Mouse (Mus musculus) R1 (cell line): Measurements from ENCODE around the gene Cybc1.
A peak's percentile ranks its signal among the peaks of the same experiment; 100 is the strongest.

Experiments used
- DNase-seq: peaks from one replicate; pipeline ENCODE4 v3.0.0-alpha.2; 2018; ENCODE audit warnings: low read depth, low spot score

The Cybc1 gene

DNA sequence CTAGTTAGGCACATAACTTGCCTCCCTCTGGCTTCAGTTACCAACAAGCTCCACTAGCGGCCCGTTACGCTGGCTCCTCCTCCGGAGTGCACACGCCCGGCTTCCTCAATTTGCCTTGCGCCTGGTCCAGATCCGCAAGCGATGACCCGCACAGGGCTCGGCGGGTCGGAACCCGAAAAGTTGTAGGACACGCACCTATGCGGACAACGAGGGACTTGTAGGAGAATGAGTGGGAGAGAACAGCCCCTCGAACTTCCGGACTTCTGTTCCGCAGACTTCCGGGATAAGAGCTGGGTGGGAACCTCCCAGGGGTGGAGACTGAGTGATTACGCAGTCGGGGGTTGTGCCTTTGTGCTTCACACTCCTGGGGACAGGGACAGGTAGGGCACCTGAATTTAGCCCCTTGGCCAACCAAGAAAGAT lies at the start of gene Cybc1:
Gene Cybc1, minus strand, starts transcription at position 305 of the 422 bp plus-strand sequence.
- DNase-seq: peak; percentile 95

DNA sequence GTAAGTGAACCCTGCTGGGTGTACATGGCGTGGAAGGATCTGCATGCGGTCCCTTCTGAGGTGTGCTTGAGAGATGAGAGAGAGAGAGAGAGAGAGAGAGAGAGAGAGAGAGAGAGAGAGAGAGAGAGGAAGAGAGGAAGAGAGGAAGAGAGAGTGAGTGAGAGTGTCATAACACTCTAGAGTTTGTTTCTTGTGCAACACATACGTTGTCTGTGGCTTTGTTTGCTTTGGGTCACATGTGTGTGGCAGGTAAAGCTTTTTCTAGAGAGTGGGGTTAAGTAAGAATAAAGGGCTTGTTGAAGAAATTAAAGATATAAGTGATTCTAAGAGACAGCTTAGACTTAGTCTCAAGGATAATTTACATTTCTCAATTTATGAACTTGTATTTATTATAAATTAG lies 48.9 kb upstream of the Cybc1 start:
- DNase-seq: no peak

DNA sequence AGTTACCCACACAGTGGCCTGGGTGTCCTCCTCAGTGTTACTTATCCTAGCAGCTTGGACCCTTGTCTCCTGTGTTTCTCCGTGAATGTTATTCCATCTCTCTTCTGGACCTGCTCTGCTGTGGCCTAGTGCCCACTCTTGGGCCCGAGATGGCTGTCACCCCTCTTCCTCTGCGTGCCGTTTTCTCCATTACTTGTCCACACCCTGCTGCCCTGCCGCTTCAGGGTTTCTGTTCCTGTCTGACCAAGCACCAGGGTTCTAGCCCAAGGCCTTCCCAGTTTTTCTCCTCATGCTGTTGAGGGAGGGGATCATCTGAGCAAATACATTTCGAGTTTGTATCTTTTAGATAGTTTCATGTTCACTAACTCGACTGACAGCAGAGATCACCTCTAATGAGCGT lies 48.4 kb upstream of the Cybc1 start:
- DNase-seq: no peak

DNA sequence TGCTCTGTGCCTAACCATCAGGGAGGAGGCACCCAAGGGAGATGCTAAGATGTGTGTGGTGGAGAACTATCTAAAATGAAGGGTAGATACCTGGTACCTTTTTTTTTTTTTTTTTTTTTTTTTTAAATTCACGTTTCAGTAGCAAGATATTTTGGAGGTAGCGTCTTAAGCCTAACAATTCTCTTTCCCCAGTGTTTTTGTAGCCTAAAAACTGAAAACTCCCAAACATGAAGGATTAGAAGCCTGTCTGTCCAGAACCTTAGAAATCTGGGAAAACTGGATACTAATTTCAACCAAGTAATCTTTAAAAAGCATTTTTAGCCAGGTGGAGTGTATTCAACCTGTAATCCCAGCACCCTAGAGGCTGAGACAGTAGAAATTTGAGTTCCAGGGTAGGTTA lies 32.0 kb upstream of the Cybc1 start:
- no peak for DNase-seq

DNA sequence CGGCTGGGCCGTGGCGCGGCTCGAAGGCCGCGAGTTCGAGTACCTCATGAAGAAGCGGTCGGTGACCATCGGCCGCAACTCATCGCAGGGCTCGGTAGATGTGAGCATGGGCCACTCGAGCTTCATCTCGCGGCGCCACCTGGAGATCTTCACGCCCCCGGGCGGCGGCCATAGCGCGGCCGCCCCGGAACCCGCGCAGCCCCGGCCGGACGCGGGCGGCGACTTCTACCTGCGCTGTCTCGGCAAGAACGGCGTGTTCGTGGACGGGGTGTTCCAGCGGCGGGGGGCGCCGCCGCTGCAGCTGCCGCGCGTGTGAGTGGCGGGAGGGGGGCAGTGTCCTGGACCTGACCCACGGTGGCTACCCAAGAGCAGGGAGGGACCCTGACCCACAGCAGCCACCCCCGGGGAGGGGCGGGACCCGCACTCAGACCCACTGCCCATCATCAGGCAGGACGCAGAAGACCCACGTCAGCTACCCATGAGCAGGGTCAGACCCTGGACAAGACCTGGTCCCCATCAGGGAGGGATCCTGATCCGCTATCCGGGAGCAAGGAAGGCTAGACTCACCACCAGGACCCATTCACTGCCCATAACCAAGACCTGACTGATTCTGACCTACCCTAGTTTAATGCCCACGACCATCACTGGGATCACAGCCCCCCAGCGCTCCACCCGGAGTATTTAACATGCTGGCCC lies 31.2 kb upstream of the Cybc1 start:
- peak; percentile 41 for DNase-seq

DNA sequence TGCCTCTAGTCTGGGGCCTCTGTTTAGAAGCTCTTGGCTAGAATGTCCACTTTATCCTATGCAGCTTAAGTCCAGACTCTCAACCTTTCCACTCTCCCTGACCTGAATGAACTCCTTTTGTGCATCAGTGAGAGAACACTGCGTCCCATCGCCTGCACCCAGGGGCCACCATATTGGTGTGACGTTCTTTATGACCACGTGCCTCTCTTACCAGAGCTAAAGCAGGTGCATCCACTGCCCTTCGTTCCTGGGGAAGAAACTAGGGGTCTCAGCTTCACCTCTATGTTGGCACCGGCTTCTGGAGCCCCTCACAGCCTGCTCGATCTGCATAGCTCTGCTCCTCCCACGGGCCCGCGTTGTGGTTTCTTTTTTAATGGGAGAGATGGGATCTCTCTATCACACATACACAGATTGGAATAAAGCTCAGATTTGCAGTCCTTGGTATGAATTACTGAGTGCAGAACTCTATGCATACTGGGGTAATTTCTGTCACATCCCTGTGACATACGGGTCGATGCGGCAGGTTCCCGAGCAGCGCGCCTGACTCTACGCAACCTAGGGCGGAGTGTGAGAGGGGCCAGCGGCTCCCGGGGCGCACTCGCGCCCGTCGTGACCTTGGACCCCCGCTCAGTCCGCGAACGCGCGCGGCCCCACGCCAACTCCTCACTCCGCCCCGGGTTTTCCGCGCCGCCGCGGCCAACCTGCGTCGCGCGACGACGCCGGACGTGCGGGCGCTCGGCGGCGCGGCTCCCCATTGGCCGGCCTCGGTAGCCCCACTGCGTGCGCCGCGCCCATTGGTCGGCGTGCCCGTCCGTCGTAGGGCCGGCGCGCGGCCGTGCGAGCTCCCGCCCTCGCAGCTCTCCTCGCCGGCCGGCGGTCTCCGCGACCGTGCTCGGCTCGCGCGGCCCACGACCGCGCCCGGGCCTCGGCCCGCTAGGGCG lies 30.3 kb upstream of the Cybc1 start, which contains the start of gene Foxk2:
Gene Foxk2, plus strand, starts transcription at position 831 of the 941 bp plus-strand sequence.
- peak; percentile 84 for DNase-seq

DNA sequence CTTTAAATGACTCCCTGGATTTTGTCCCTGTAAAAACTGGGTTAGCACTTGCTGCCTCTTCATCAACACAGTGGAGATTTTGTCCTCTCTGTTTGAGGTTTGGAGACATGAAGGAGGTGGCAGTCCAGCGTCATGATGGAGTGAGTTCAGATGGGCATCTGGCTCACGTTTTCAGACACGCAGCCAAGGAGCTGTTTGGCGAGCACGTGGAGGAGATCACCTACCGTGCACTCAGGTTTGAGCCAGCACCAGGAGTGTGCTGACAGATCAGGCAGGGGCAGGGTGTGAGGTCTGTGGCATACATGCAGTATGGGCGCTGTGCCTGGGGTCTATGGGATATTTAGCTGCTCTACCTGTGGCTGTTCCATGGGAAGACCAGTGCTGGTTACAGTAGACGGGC lies 21.1 kb upstream of the Cybc1 start:
- DNase-seq: no peak

DNA sequence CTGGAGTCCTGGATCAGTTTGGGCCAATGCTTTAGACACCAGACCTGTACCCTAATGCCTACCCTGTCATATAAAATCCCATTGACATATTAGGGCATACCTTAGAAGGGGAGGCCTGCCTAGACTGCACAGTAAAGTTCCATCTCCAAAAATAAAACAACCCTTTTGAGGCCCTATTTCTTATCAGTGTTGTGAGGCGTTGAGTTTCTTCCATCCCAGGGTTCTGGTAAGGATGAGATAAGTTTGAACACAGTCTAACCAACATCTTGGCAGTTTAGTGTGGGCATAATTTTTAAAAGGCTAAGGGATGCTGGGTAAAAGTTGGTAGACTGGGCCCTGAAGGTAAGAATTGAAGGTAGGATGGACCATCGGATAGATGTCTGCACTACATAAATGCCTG lies 10.5 kb upstream of the Cybc1 start:
- DNase-seq: no peak

DNA sequence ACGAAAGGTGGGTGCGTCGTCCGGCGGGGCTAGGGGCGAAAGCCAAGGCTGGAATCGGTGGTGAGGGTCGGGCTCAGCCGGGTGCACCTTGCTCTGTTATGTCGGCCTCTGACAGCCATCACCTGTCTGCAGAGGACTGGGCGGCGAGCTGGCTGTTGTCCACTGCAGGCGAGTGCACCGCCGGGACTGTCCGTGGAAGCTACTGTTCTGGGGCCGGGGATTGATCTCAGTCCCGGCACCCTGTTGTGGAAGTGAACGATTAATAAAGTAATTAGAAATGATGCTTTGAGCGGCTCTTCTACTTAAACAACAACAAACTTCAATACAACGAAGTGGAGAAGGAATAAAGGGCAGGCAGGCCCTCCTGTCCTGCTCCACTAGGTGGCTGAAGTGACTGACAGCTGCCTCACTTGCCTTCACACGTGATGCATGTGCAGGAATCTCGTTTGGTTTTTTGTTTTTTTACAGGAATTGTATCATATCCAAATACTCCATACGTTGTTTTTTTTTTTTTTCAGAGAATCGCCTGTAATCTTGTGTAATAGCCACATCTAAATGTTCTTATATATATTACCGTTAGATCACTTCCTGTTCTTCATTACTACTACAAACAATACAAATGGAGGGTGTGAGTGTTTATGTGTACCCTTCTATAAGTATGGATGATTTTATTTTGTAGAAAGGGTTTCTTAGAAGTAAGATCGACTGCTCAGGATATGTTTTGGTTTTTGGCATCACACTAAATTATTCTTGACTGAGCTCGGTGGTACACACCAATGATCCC lies 8.4 kb upstream of the Cybc1 start:
- peak; percentile 63 for DNase-seq

DNA sequence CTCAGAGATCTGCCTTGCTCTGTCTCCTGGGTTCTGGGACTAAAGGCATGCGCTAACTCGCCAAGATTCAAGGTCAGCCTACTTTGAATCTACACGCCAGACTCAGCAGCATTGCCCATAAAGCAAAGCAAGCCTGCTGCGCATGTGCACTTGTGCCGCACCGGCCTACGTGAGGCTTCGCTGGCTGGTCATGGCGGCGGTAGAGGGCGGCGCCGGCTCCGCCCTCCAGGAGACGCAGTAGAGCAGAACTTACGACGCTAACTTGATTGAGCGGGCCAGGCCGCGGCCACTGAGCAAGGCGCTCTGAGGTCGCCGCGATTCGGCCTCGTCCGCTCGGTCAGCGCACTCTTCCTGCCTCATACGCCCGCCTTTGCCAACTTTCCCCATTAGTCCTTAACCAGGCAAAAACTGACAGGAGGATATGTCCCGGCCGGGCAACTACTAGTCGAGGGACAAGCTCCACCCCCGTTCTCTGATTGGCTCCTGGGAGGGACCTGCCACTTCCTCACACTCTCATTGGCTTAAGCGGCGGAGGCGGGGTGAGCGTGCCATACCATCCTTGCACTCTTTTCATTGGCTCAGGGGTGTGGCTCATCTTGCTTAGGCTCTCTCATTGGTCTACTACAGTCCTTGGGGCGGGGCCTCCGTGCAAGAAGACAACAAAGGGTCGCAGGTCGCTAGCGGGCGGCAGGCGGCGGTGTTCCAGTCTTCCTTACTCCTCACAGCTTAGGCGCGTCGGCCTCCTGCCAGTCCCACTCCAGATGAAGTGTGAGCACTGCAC lies 7.6 kb upstream of the Cybc1 start, which contains the start of gene Narf:
Gene Narf, plus strand, starts transcription at position 690 of the 781 bp plus-strand sequence.
- peak; percentile 100 for DNase-seq

DNA sequence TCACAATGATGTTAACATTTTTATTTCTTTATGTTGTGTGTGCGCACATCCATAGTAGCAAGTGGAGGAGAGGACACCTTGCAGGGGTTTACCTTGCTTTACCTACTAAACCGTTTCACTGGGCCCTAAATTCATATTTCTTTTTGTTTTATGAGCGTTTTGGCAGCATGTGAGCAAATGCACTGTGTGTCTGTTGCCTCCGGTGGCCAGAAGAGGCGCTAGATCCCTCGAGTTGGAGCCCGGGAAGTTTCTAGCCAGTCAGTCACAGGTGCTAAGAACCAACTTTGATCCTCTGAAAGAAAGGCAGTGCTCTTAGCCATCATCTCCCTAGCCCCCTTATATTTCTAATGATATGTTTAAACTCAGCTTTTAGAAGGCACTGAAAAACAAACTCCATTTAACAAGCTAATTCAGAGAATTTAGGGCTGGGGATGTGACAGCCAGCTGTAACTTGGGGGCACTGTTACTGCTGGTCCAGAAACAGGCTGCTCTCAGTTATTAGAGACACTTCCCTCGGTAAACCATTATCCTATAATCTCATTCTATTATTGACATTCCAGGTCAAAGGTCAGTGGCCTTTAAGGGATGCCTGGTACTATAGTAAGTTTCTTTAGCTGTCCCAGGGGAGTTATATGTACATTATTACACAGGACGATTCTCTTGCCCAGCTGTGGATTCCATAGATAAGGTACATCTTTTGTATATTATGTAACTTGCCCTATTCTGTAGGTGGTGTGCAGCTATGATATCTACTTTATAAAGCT lies 6.5 kb upstream of the Cybc1 start:
- DNase-seq: peak; percentile 76

DNA sequence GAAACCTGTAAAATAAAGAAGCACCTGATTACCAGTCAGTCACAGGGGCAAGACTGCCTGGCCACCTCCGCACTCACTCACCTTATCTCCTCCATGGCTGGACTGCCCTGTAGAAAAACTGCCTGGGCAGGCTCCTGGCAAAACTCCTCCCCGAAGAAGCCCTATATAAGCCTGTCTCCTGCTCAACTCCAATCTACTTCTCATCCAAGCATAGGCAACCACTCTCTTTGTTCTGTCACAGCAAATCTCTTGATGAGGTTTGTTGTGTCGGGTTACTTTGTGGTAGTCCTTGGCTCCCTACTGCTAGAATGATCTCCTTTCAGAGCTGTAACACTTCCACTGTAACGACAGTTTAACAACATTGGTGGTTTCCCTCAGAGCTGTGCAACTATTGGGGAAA lies 3.6 kb upstream of the Cybc1 start:
- no peak for DNase-seq

DNA sequence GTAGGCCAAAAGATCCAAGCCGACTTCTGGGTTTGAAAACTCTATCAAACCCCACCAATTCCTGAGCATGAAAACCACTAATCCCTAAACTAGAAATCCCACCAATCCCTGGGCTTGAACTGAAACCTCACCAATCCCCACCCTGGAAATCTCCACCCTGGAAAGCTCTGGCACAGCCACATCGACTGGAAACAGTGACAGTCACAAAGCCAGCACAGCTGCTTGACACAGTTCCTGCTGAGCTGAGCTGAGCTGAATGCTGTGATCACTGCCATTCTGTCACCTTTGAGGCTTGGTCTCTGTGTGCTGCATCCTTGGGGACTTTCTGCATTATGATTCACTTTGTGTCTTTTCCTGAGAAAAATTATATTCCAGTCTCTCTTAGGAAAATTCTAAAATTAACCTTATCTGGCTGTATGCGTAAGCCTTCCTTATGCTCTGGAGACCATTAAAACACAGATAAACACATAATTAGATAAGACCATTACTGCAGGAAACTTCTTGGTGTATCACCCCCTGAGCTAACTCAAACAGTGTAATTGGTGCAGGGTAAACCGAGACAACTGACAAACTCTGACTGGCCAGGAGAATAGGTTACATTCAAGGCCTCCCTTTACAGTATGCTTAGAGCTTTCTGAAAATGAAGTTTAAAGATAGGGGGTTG lies 2.6 kb upstream of the Cybc1 start:
- DNase-seq: no peak

DNA sequence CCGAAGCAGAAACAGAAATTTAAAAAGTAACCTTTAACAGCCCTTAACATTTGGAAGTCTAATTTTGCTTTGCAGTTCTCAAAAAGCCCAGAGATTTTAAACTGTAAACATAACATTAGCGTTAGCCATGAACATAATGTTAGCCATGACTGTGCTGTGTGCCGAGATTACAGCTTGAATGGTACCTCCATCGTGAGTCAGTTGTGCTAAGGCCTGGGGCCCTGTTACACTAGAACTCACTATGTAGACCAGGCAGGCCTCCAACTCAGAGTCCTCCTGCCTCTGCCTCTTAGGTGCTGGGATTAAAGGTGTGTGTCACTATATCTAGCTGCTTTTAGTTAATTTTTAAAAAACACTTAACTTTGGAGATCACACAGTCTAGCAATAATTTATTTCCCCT lies 2.1 kb upstream of the Cybc1 start:
- no peak for DNase-seq

DNA sequence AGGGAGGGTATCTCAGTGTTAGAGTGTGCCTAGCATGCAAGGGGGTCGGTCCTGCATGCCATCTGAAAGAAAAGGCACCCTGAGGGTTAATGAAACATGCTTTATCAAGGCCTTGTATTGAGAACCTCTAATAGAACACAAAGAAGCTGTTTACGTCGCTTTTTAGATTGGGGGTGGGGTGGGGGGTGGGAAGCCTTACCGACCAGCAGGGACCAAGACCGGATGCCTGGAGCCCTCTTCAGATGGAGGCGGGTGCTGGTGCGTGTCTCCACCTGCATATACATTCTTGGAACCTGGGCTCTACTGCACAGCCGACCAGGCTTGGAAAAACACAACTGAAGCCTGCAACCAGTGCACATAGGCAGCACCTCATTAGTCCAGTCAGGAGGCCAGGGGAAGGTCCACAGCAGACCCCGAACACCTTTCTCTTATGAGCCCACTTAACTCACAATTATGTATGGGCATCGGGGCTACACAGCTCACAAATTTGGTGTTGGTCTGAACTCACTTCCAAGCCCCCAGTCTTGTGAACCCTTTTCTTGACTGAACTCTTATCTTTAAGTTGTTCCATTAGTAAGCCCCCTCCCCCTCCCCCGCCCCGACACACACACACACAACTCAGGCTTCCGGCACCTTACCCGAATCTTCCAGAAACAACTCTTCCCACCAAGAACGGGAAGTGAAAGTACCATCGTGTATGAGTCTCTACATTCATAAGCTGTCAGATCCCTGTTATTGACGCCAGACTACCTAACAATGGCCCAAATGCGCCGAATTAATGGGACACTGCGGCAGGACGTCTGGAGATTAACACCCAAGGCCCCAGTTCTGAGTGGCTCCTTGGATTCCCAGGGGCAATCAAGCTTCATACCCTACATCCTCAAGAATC lies 749 bp downstream of the Cybc1 start:
- DNase-seq: no peak

DNA sequence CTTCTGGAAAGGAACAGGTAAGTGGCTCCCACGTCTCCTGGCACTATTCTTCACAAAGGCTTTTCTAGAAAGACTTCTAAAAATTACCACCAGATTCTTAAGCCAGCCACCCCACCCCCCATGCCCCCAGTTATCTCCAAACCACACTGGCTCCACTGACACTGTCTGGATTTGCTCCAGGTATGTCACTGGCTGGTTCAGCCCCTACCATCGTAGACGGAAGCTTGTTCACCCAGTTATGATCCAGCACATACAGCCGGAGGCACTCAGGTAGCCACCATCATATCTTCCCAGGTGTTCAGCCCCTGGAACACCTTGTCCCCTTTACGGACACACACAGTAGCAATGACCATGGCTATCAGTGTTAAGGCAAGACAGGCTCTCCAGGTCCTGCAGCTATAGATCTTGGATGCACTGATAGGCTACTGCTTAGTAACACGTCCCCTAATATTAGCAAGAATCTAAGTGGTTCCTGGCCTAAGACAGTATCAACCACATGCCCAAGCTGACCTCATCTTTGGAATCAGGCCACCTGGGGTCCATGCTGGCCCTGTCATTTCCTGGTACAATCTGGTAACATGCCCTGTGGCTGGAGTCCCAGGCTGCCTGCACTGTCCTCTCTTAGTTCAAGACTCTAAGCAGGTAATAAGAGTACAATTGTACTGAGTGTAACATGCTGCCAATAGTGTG lies 7.7 kb downstream of the Cybc1 start:
- no peak for DNase-seq

DNA sequence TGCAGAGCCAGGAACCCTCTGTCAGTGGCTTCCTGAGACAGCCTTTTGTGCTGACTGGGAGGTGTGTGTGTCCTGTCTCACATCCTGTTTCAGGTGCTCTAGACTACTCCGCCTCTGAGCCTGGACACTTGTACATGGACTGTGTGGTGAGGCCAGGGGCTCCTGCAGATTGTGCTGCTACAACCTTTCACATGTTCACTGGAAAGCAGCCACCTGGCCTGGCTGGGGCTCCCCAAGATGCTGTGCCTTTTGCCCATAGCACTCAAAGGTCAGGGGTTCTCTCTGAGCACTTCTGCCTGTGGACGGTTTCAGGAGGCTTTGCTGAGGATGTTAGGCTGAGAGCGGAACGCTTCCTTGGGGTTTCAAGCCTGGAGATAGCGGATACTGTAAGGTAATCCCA lies 8.4 kb downstream of the Cybc1 start:
- DNase-seq: no peak

DNA sequence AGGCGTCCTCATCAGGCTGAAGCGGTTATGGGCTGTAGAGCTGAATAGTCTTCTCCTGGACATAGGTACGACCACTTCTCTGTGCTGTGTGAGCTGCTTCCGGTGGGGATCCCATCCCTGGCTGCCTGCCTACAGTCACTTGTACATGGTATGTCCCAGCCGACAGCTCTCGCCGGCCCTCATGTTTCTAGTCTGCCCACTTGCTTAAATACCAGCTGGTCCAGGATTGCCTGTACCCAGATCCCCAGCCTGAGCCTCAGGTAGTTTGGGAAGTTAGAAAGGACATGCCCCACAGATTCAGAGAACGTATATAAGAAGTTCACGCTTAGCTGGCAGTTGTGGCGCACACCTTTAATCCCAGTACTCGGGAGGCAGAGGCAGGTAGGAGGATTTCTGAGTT lies 9.3 kb downstream of the Cybc1 start:
- DNase-seq: no peak
